Mouse (Mus musculus) neural tube, embryonic 11.5 days (tissue): ENCODE results near the gene Vsx1. TPM values are rescaled to one million over a fixed set of nuclear protein-coding genes. Genes with fewer than 3 reads are reported as not detected.

Experiments
- ATAC-seq: fragments of 200-750 bp; cut with Nextera tagmentation; 2 replicates; pipeline ENCODE4 v1.8.0; 2017; ENCODE audit warnings: moderate number of reproducible peaks, mild to moderate bottlenecking, moderate TSS enrichment, moderate library complexity; ENCODE audit not compliant: insufficient read depth, low FRiP score, low TSS enrichment
- DNase-seq: peaks from one replicate; pipeline ENCODE4 v3.0.0-alpha.2; 2015; ENCODE audit warnings: low spot score
- H3K27ac ChIP-seq: fragments of 300-500 bp; sonication (generic); 2 replicates; pipeline ENCODE4 v1.5.1; 2014; ENCODE audit warnings: low read depth, mild to moderate bottlenecking, low read length
- H3K27me3 ChIP-seq: fragments of 300-500 bp; sonication (generic); 2 replicates; pipeline ENCODE4 v1.6.1; 2014; ENCODE audit warnings: mild to moderate bottlenecking, low read length, mixed read lengths; ENCODE audit not compliant: control insufficient read depth, insufficient read depth
- H3K36me3 ChIP-seq: fragments of 300-500 bp; sonication (generic); 2 replicates; pipeline ENCODE4 v1.6.1; 2014; ENCODE audit warnings: mild to moderate bottlenecking, low read length, moderate library complexity, mixed read lengths; ENCODE audit not compliant: control insufficient read depth, insufficient read depth
- H3K4me1 ChIP-seq: fragments of 300-500 bp; sonication (generic); 2 replicates; pipeline ENCODE4 v1.6.1; 2014; ENCODE audit warnings: low read length, mixed read lengths; ENCODE audit not compliant: control insufficient read depth, insufficient read depth
- H3K4me2 ChIP-seq: fragments of 300-500 bp; sonication (generic); 2 replicates; pipeline ENCODE4 v1.6.1; 2014; ENCODE audit warnings: low read depth, mild to moderate bottlenecking, moderate library complexity
- H3K4me3 ChIP-seq: fragments of 300-500 bp; sonication (generic); 2 replicates; pipeline ENCODE4 v1.5.1; 2014; ENCODE audit warnings: low read depth, low read length
- H3K9ac ChIP-seq: fragments of 300-500 bp; sonication (generic); 2 replicates; pipeline ENCODE4 v1.6.1; 2014; ENCODE audit warnings: mild to moderate bottlenecking, low read length
- H3K9me3 ChIP-seq: fragments of 300-500 bp; sonication (generic); 2 replicates; pipeline ENCODE4 v1.6.1; 2016; ENCODE audit warnings: low read length; ENCODE audit not compliant: control insufficient read depth
- WGBS: fragments of 180-500 bp; shearing (Covaris S2); extraction: QIAGEN DNeasy Blood & Tissue Kit; methylation state at CpG from one replicate; pipeline ENCODE4 v1.1.7; 2014; 5-methylcytosine and 5-hydroxymethylcytosine counted together
- polyA plus RNA-seq: library from polyadenylated mRNA; unstranded; fragments of >200 nt; fragmentation: Nextera tagmentation; extraction: Ambion mirVana; gene quantifications from 2 replicates; pipeline ENCODE4 v1.2.1, GENCODE M21; 2014

Gene Vsx1
- polyA plus RNA-seq, 1 experiment from 2014 or later, result 0.99 TPM

GRCm38 (mm10) chr2:150669454-150670045, 19.6 kb downstream of the Vsx1 start:
- Histone ChIP-seq H3K9ac (no peak overlapping the region), H3K36me3 (no peaks in the 10 kb centered on the region), H3K4me3 (no peak overlapping the region), H3K9me3 (no peaks in the 10 kb centered on the region), H3K27ac (no peak overlapping the region), H3K4me1 (peaks cover 2% of the 10 kb centered on the region; the same call in 1 of the 2 replicates), H3K4me2 (no peak overlapping the region), H3K27me3 (peaks cover 3% of the 10 kb centered on the region; the same call in 1 of the 2 replicates)
- WGBS, result 78% methylated on average over 2 of the region's 2 CpGs
- DNase-seq, result no peak
- ATAC-seq, result no peak

DNA sequence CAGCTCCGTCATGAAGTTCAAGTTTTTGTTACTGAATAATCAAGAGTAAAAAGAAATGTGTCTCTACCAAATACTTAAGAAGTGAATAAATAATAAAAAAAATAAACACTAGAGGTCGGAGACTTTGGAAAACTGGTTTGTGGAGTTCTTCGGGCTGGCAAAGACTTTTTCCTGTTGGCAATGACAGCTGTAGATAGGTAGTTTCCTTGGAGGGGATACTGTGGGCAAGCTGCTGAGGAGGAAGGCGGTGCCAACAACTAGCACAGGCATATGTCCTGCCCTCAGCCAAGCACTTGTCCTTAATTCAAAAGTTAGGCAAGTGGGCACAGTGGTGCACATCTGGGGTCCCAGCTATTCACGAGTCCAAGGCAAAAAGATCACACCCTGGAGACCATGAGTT, 20.2 kb downstream of the Vsx1 start:
- no peak for DNase-seq
- WGBS, result 90% methylated on average over 5 of the region's 5 CpGs
- Histone ChIP-seq H3K27ac (no peak overlapping the region), H3K4me2 (peak overlapping the region; percentile 92; the same call in 1 of the 2 replicates), H3K9me3 (no peaks in the 10 kb centered on the region), H3K4me3 (no peak overlapping the region), H3K9ac (no peak overlapping the region), H3K27me3 (peaks cover 3% of the 10 kb centered on the region; the same call in 1 of the 2 replicates), H3K4me1 (peaks cover 2% of the 10 kb centered on the region; the same call in 1 of the 2 replicates), H3K36me3 (no peaks in the 10 kb centered on the region)
- no peak for ATAC-seq

GRCm38 (mm10) chr2:150667820-150668766, 21.1 kb downstream of the Vsx1 start, which contains the start of gene Acss1:
TSS of gene Acss1 (minus strand) at chr2:150668500.
- DNase-seq (peak; percentile 70), ATAC-seq (peak; percentile 80)
- H3K36me3 ChIP-seq, result no peaks in the 10 kb centered on the region
- H3K27ac ChIP-seq, result peak within 1 kb of the TSS; percentile 45
- peak within 1 kb of the TSS; percentile 92 for H3K4me2 ChIP-seq
- WGBS, result 4% methylated on average over 43 of the region's 61 CpGs
- H3K9me3 ChIP-seq, result no peaks in the 10 kb centered on the region
- H3K4me1 ChIP-seq, result peaks cover 2% of the 10 kb centered on the region; the same call in 1 of the 2 replicates
- peaks cover 3% of the 10 kb centered on the region; the same call in 1 of the 2 replicates for H3K27me3 ChIP-seq
- peak within 1 kb of the TSS; percentile 63 for H3K4me3 ChIP-seq
- H3K9ac ChIP-seq, result peak within 1 kb of the TSS; percentile 77

DNA sequence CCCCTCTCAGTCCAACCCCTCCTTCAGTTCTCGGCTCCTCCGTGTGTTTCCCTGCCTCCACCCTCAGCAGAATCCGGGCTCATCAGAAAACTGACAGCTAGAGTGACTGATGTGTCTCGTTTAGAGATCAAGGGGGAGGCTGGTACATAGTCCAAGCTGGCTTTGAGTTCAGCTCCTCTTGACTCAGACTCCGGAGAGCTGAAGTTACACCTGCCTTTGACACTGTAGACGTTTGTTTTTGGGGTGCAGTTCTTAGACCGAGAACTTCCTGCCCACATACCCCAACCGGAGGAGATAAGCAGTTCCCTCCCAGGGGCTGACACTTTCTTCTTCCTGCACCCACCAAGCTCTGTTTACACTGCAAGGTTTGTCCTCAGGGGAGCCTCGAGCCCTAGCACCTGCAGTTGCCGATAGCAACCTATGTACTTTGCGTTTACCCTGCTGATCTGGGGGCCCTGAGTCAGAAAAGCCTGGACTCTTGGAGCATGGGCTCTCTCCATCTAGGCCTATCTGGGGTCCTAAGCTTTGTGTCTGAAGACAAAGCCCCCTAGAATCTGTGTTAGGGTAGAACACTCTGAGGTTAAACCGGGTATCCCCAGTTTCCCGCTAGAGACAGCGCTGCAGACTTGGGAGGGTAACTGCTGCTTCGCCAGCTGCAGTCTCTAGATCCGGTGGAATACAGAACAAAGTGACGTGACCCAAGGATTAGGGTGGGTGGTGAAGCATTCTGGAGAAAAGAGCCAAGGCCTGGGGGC, 21.9 kb downstream of the Vsx1 start:
- Histone ChIP-seq H3K4me3 (peak overlapping the region; percentile 63), H3K4me1 (peaks cover 2% of the 10 kb centered on the region; the same call in 1 of the 2 replicates), H3K9ac (peak overlapping the region; percentile 77), H3K27me3 (peaks cover 3% of the 10 kb centered on the region; the same call in 1 of the 2 replicates), H3K4me2 (peak overlapping the region; percentile 92), H3K9me3 (no peaks in the 10 kb centered on the region), H3K36me3 (no peaks in the 10 kb centered on the region), H3K27ac (peak overlapping the region; percentile 45; the same call in 1 of the 2 replicates)
- WGBS, result 4% methylated on average over 17 of the region's 17 CpGs
- DNase-seq (no peak), ATAC-seq (peak; percentile 60)

GRCm38 (mm10) chr2:150666723-150667064, 22.5 kb downstream of the Vsx1 start:
- Histone ChIP-seq H3K9me3 (no peaks in the 10 kb centered on the region), H3K36me3 (no peaks in the 10 kb centered on the region), H3K4me3 (peak overlapping the region; percentile 63), H3K4me2 (peak overlapping the region; percentile 92), H3K9ac (peak overlapping the region; percentile 77), H3K27me3 (peaks cover 3% of the 10 kb centered on the region; the same call in 1 of the 2 replicates), H3K4me1 (peaks cover 2% of the 10 kb centered on the region; the same call in 1 of the 2 replicates), H3K27ac (no peak overlapping the region)
- DNase-seq, result no peak
- ATAC-seq, result no peak; the same call in 1 of the 2 replicates
- 46% methylated on average over 7 of the region's 7 CpGs for WGBS

GRCm38 (mm10) chr2:150665534-150666451, 23.4 kb downstream of the Vsx1 start:
- no peaks in the 10 kb centered on the region for H3K36me3 ChIP-seq
- H3K9ac ChIP-seq, result no peak overlapping the region
- no peaks in the 10 kb centered on the region for H3K9me3 ChIP-seq
- DNase-seq (no peak), ATAC-seq (no peak)
- no peak overlapping the region for H3K4me3 ChIP-seq
- peak overlapping the region; percentile 10; the same call in 1 of the 2 replicates for H3K4me2 ChIP-seq
- H3K27me3 ChIP-seq, result peaks cover 3% of the 10 kb centered on the region; the same call in 1 of the 2 replicates
- 55% methylated on average over 10 of the region's 10 CpGs for WGBS
- H3K27ac ChIP-seq, result no peak overlapping the region
- peaks cover 2% of the 10 kb centered on the region; the same call in 1 of the 2 replicates for H3K4me1 ChIP-seq

DNA sequence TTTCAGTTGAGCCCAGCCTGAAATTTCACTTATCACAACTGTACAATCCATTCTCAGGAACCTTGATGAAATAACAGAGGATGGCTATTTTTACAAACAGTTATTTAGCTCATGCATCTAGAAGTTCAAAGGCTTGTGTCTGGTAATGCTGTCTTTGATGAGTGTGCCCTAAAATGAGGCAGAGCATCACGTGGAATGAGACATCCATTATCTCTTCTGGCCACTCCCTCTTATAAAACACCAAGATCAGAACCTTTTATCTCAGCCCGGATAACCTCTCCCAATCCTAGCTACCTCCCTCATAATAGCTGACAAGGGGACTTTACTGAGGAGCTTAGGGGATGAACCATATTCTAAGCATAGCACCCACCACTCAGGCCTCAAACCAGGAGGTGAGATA, 24.2 kb downstream of the Vsx1 start:
- 47% methylated on average over 2 of the region's 2 CpGs for WGBS
- Histone ChIP-seq H3K36me3 (no peaks in the 10 kb centered on the region), H3K4me3 (no peak overlapping the region), H3K27ac (no peak overlapping the region), H3K9ac (no peak overlapping the region), H3K27me3 (peaks cover 3% of the 10 kb centered on the region; the same call in 1 of the 2 replicates), H3K4me1 (peaks cover 2% of the 10 kb centered on the region; the same call in 1 of the 2 replicates), H3K4me2 (0 out of 2 replicates have a peak overlapping the region, but pooled peaks have one; percentile 10), H3K9me3 (no peaks in the 10 kb centered on the region)
- DNase-seq, result no peak
- ATAC-seq, result no peak
